8 mouse cellular contexts compared by ENCODE assay signal in genomic region chr2:151543063-151543895, GRCm38 (mm10). TPM values are rescaled to one million over a fixed set of nuclear protein-coding genes. Genes with fewer than 3 reads are reported as not detected.
DNase-seq lines count a peak whose midpoint lies in the region; ATAC-seq and TF ChIP-seq lines count a peak whose summit lies in the region.

No protein-coding gene starts in this region.

- H3K4me3 ChIP-seq in midbrain, embryonic 11.5 days (ENCODE audit: low read depth, low read length) = peak overlapping the region; percentile 85
- peak overlapping the region; percentile 96 for H3K4me3 ChIP-seq in testis, adult 2 months (ENCODE audit: control insufficient read depth, low read depth, low read length)

- no peaks in the 10 kb centered on the region for H3K27me3 ChIP-seq in midbrain, embryonic 11.5 days (ENCODE audit: control insufficient read depth, insufficient read depth, low read length)
- H3K27me3 ChIP-seq in testis, adult 2 months (ENCODE audit: control insufficient read depth, insufficient read depth, low read length) = no peaks in the 10 kb centered on the region

- no peaks in the 10 kb centered on the region for H3K9me3 ChIP-seq in midbrain, embryonic 11.5 days (ENCODE audit: control insufficient read depth, low read length)

- no peak for TF ChIP-seq POLR2A in testis, adult 2 months (IDR thresholded peaks at IDR 0.05; ENCODE audit: control insufficient read depth, low read depth, low read length)

- WGBS in midbrain, embryonic 11.5 days = 2% methylated on average over 21 of the region's 21 CpGs

- H3K4me2 ChIP-seq in midbrain, embryonic 11.5 days = peak overlapping the region; percentile 73

- peaks cover 13% of the 10 kb centered on the region for H3K4me1 ChIP-seq in midbrain, embryonic 11.5 days (ENCODE audit: control insufficient read depth, insufficient read depth, low read length)
- peaks cover 9% of the 10 kb centered on the region for H3K4me1 ChIP-seq in testis, adult 2 months (ENCODE audit: control insufficient read depth, insufficient read depth, low read length)

- no peak for TF ChIP-seq CTCF in testis, adult 2 months (IDR thresholded peaks at IDR 0.05; ENCODE audit: control insufficient read depth, insufficient read depth, insufficient replicate concordance, low read depth, low read length)

- intact Hi-C loops in left cerebral cortex, postnatal 4 days (cut with DNase I) = no loop called here

- DNase-seq in gastrocnemius, adult 18-20 months (ENCODE audit: low spot score) = peak; percentile 17
- DNase-seq in gastrocnemius, adult 8-10 months (ENCODE audit: low spot score in 2 of 2) = no peak
- peak; percentile 28 for DNase-seq in cerebellum, adult 8-10 months
- DNase-seq in gastrocnemius, postnatal 10 days = peak; percentile 31
- DNase-seq in left cerebral cortex, postnatal 4 days = peak; percentile 74
- peak; percentile 94 for DNase-seq in midbrain, embryonic 11.5 days (ENCODE audit: low spot score, missing footprints)

- H3K27ac ChIP-seq in midbrain, embryonic 11.5 days (ENCODE audit: low read depth, low read length) = peak overlapping the region; percentile 49; the same call in 1 of the 2 replicates
- H3K27ac ChIP-seq in testis, adult 2 months (ENCODE audit: control insufficient read depth, insufficient read depth, low read depth, low read length) = peak overlapping the region; percentile 93

- ATAC-seq in inflammation-experienced regulatory T-cells, adult 6 months = peak; percentile 36
- ATAC-seq in midbrain, embryonic 11.5 days (ENCODE audit: low FRiP score) = peak; percentile 43

- peak overlapping the region; percentile 87 for H3K9ac ChIP-seq in midbrain, embryonic 11.5 days (ENCODE audit: low read length)

- peaks cover 2% of the 10 kb centered on the region; the same call in 1 of the 2 replicates for H3K36me3 ChIP-seq in midbrain, embryonic 11.5 days (ENCODE audit: control insufficient read depth, insufficient read depth, low read length)
- H3K36me3 ChIP-seq in testis, adult 2 months (ENCODE audit: control insufficient read depth, insufficient read depth, low read length) = peaks cover 4% of the 10 kb centered on the region

RNA-seq across cellular contexts. Expression of gene Fkbp1a, which starts 1.0 kb away (rescaled TPM):
- 100 to 1,000 TPM; 157 to 163 TPM for total RNA-seq in gastrocnemius, adult 18-20 months (2021)
- total RNA-seq in gastrocnemius, adult 8-10 months (2022) = 100 to 1,000 TPM; 185 to 209 (median 194) TPM
- 100 to 1,000 TPM; 238 to 248 TPM for total RNA-seq in gastrocnemius, postnatal 10 days (2021)
- polyA plus RNA-seq in inflammation-experienced regulatory T-cells, adult 6 months (2017; shearing (Covaris generic)) = 100 to 1,000 TPM; 214 to 399 (median 264) TPM
- total RNA-seq in left cerebral cortex, postnatal 4 days (2021) = 100 to 1,000 TPM; 481 to 486 TPM
- 566 and 602 TPM in 2 replicates for polyA plus RNA-seq in midbrain, embryonic 11.5 days (2014; fragmentation: Nextera tagmentation; extraction: Ambion mirVana)
- polyA plus RNA-seq in testis, adult 2 months (2012; rRNA removed) = 175 and 184 TPM in 2 replicates

RNA-seq across cellular contexts. Expression of gene Sdcbp2, which starts 29.1 kb away (rescaled TPM):
- total RNA-seq in gastrocnemius, adult 18-20 months (2021) = 1 to 10 TPM in 1 of 2 experiments, under 1 TPM in 1; 0.74 to 1.2 TPM
- 1 to 10 TPM in 2 of 4 experiments, under 1 TPM in 2; 0.17 to 1.1 (median 0.82) TPM for total RNA-seq in gastrocnemius, adult 8-10 months (2022)
- total RNA-seq in gastrocnemius, postnatal 10 days (2021) = 1 to 10 TPM in 1 of 2 experiments, under 1 TPM in 1; 0.66 to 1.5 TPM
- polyA plus RNA-seq in inflammation-experienced regulatory T-cells, adult 6 months (2017; shearing (Covaris generic)) = 100 to 1,000 TPM in 1 of 3 experiments, 10 to 100 TPM in 2; 81.9 to 119 (median 91.2) TPM
- 1 to 10 TPM; 1.2 TPM for total RNA-seq in left cerebral cortex, postnatal 4 days (2021)
- polyA plus RNA-seq in midbrain, embryonic 11.5 days (2014; fragmentation: Nextera tagmentation; extraction: Ambion mirVana) = 0.41 and 0.56 TPM in 2 replicates
- polyA plus RNA-seq in testis, adult 2 months (2012; rRNA removed) = 1.7 and 2.0 TPM in 2 replicates

RNA-seq across cellular contexts. Expression of gene Nsfl1c, which starts 49.3 kb away (rescaled TPM):
- 10 to 100 TPM; 81.6 to 83.1 TPM for total RNA-seq in gastrocnemius, adult 18-20 months (2021)
- total RNA-seq in gastrocnemius, adult 8-10 months (2022) = 10 to 100 TPM; 72.8 to 83.3 (median 76.7) TPM
- 100 to 1,000 TPM; 103 to 119 TPM for total RNA-seq in gastrocnemius, postnatal 10 days (2021)
- polyA plus RNA-seq in inflammation-experienced regulatory T-cells, adult 6 months (2017; shearing (Covaris generic)) = 100 to 1,000 TPM; 119 to 162 (median 150) TPM
- total RNA-seq in left cerebral cortex, postnatal 4 days (2021) = 100 to 1,000 TPM; 170 to 174 TPM
- 295 and 299 TPM in 2 replicates for polyA plus RNA-seq in midbrain, embryonic 11.5 days (2014; fragmentation: Nextera tagmentation; extraction: Ambion mirVana)
- polyA plus RNA-seq in testis, adult 2 months (2012; rRNA removed) = 27.3 and 27.7 TPM in 2 replicates

Comparison
In these comparisons a context has a peak if more than half of its experiments do, and no peak if none do; other contexts are left out.
1. DNase-seq: peak in gastrocnemius, adult 18-20 months (single experiment), cerebellum, adult 8-10 months (single experiment), gastrocnemius, postnatal 10 days (single experiment), left cerebral cortex, postnatal 4 days (single experiment) and midbrain, embryonic 11.5 days (single experiment); none in gastrocnemius, adult 8-10 months (0 of 2).